Mouse (Mus musculus): ENCODE results near the gene Kcnj8. TPM values are rescaled to one million over a fixed set of nuclear protein-coding genes. Genes with fewer than 3 reads are reported as not detected.
"Not testable (repeated sequence)": the region's sequence is repeated elsewhere in the genome, so short reads cannot be mapped to it uniquely, and the experiment has no call there.

Gene Kcnj8
- polyA plus RNA-seq, 1 experiment from 2014 or later = 13.6 TPM

DNA sequence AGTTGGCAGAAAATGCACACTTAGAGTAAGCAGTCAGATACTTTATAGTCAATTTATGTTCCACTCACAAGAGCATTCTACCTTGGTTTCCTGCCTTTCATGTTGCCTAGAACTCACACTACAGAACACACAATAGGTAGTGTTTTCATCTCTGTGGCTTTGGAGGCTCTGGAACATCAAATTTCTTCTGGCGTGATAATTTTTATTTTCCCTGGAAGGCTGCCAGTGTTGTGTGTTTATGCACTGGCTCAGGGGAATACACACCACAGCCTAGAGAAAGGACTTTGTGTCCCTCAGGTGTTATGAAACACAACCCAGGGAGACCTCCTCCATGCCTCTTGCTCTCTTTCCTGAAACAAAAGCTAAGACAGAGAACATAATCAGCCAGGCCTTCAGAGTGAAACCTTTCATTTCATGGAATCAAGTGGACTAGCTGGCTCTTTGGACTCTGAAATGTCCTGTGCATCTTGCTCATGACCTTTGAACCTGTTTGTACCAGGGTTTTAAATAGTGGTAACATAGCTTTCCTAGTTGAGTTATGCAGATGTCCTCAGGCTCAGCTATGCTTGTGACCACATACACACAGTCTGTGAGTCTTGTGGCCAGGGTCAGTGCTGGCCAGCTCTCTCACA, 43.4 kb downstream of the Kcnj8 start:
- Histone ChIP-seq H3K4me1 (ENCODE audit: control insufficient read depth, insufficient read depth, low read length) (no peaks in the 10 kb centered on the region), H3K36me3 (ENCODE audit: control insufficient read depth, insufficient read depth, low read length) (no peaks in the 10 kb centered on the region), H3K4me3 (replicated peaks; ENCODE audit: low read depth, low read length) (no peak overlapping the region), H3K4me2 (ENCODE audit: low read length) (no peak overlapping the region), H3K27me3 (ENCODE audit: control insufficient read depth, insufficient read depth, low read length) (no peaks in the 10 kb centered on the region), H3K27ac (replicated peaks; ENCODE audit: low read depth, low read length) (no peak overlapping the region), H3K9ac (replicated peaks; ENCODE audit: low read length) (no peak overlapping the region), H3K9me3 (ENCODE audit: control insufficient read depth, low read length) (no peaks in the 10 kb centered on the region)
- no peak for DNase-seq
- 81% methylated on average over 1 of the region's 1 CpGs for WGBS
- no peak for ATAC-seq (ENCODE audit: low FRiP score, low TSS enrichment)

DNA sequence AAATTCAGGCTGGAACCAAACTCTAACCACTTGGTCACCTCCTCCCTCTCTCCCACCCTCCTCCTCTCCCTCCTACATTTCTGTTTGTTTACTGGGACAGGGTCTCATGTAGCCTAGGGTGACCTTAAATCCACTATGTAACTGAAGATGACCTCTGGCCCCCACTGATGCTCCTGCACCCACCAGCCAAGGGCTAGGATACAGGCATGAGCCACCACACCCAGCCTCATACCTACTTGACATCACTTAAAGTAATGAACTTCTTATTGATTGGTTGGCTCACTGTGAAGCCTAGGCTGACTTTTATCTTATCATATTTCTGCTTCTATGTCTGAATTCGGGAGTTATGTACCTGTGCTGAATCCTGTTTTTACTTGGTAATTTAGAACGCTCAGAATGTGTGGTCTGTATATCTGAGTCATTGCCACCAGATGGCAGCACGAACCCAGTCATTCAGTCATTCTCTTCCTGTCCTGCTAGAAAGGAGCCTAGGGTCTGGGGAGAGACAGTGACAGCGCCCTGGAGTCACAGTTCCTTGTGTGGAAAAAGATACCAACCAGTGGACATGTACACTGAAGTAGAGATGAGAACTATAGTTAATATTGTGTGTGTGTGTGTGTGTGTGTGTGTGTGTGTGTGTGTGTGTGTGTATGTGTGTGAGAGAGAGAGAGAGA, 46.6 kb downstream of the Kcnj8 start:
- no peaks in the 10 kb centered on the region for H3K9me3 ChIP-seq (ENCODE audit: control insufficient read depth, low read length)
- no peak overlapping the region for H3K4me3 ChIP-seq (replicated peaks; ENCODE audit: low read depth, low read length)
- peak; percentile 90 for DNase-seq
- H3K27ac ChIP-seq (replicated peaks; ENCODE audit: low read depth, low read length) = no peak overlapping the region
- no peaks in the 10 kb centered on the region for H3K4me1 ChIP-seq (ENCODE audit: control insufficient read depth, insufficient read depth, low read length)
- no peaks in the 10 kb centered on the region for H3K36me3 ChIP-seq (ENCODE audit: control insufficient read depth, insufficient read depth, low read length)
- no peak overlapping the region for H3K9ac ChIP-seq (replicated peaks; ENCODE audit: low read length)
- peak; percentile 73 for ATAC-seq (ENCODE audit: low FRiP score, low TSS enrichment)
- H3K27me3 ChIP-seq (ENCODE audit: control insufficient read depth, insufficient read depth, low read length) = no peaks in the 10 kb centered on the region
- WGBS = 8% methylated on average over 4 of the region's 4 CpGs
- H3K4me2 ChIP-seq (ENCODE audit: low read length) = no peak overlapping the region

DNA sequence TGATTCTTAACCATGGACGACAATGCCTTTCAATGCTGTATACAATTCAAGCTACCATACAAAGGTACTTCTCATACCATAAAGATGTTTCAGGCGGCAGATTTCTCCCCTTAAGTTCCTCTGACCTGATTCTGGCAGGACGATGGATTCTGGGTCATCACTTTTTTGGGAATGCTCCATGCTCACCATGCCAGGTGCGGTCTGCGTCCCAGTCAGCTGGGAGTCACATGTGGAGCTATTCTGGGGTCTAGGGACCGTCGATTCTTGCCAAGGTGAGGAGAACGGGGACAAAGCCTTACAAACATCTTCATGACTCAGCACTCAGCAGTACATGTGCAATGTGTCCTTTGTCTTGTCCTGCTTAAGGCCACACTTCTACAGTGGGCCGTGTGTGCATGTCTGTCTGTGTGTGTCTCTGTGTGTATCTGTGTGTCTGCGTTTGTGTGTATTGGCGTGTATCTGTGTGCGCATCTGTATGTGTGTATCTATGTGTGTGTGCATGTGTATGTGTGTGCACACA, 49.8 kb downstream of the Kcnj8 start:
- Histone ChIP-seq H3K27ac (replicated peaks; ENCODE audit: low read depth, low read length) (no peak overlapping the region), H3K4me3 (replicated peaks; ENCODE audit: low read depth, low read length) (no peak overlapping the region), H3K4me1 (ENCODE audit: control insufficient read depth, insufficient read depth, low read length) (no peaks in the 10 kb centered on the region), H3K36me3 (ENCODE audit: control insufficient read depth, insufficient read depth, low read length) (no peaks in the 10 kb centered on the region), H3K9me3 (ENCODE audit: control insufficient read depth, low read length) (no peaks in the 10 kb centered on the region), H3K27me3 (ENCODE audit: control insufficient read depth, insufficient read depth, low read length) (no peaks in the 10 kb centered on the region), H3K9ac (replicated peaks; ENCODE audit: low read length) (no peak overlapping the region), H3K4me2 (ENCODE audit: low read length) (no peak overlapping the region)
- DNase-seq (no peak), ATAC-seq (ENCODE audit: low FRiP score, low TSS enrichment) (no peak)
- WGBS = 84% methylated on average over 12 of the region's 12 CpGs

DNA sequence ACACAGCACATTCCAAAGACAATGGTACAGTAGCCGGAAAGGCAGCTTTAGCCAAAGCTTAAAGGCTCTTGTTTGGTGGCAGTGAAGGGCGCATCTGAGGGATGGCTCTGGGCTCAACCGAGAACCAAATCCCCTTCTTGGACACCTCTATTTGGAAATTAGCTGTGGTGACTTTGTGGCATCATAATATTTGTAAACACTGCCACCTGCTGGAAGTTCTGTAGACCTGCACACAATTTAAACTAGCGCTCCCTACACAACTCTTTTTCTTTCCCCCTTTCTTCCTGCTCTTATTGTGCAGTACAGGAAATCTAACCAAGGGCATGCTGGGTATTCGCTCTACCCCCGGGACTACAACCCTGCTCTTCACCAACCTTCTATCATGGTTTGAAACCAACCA, 52.3 kb downstream of the Kcnj8 start:
- peak; percentile 87 for DNase-seq
- H3K4me1 ChIP-seq (ENCODE audit: control insufficient read depth, insufficient read depth, low read length) = no peaks in the 10 kb centered on the region
- H3K9me3 ChIP-seq (ENCODE audit: control insufficient read depth, low read length) = no peaks in the 10 kb centered on the region
- no peaks in the 10 kb centered on the region for H3K27me3 ChIP-seq (ENCODE audit: control insufficient read depth, insufficient read depth, low read length)
- H3K9ac ChIP-seq (replicated peaks; ENCODE audit: low read length) = no peak overlapping the region
- H3K36me3 ChIP-seq (ENCODE audit: control insufficient read depth, insufficient read depth, low read length) = no peaks in the 10 kb centered on the region
- no peak overlapping the region for H3K4me2 ChIP-seq (ENCODE audit: low read length)
- ATAC-seq (ENCODE audit: low FRiP score, low TSS enrichment) = peak; percentile 56
- 15% methylated on average over 6 of the region's 6 CpGs for WGBS
- H3K27ac ChIP-seq (replicated peaks; ENCODE audit: low read depth, low read length) = no peak overlapping the region
- no peak overlapping the region for H3K4me3 ChIP-seq (replicated peaks; ENCODE audit: low read depth, low read length)

DNA sequence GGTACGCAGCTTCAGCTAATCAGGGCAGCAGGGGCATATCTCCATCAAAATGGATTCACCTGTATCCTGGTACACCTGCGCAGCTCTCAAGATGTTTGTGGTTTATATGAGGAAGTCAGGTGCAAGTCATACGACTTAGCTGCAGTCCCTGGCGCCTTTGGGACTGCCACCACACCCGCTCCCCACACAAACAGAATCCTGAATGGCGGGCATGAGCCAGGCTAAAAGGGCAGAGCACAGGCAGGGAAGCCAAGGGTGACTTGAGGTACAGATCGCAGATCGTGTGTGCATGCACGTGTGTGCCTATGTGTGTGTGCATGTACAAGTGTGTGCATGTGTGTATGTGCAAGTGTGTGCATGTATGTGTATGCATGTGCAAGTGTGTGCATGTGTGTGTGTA, 56.0 kb downstream of the Kcnj8 start:
- H3K9me3 ChIP-seq (ENCODE audit: control insufficient read depth, low read length); DNase-seq; H3K9ac ChIP-seq (replicated peaks; ENCODE audit: low read length); H3K4me2 ChIP-seq (ENCODE audit: low read length); H3K4me3 ChIP-seq (replicated peaks; ENCODE audit: low read depth, low read length); H3K36me3 ChIP-seq (ENCODE audit: control insufficient read depth, insufficient read depth, low read length); H3K4me1 ChIP-seq (ENCODE audit: control insufficient read depth, insufficient read depth, low read length); ATAC-seq (ENCODE audit: low FRiP score, low TSS enrichment); H3K27ac ChIP-seq (replicated peaks; ENCODE audit: low read depth, low read length); H3K27me3 ChIP-seq (ENCODE audit: control insufficient read depth, insufficient read depth, low read length): not testable (repeated sequence)
- WGBS = 73% methylated on average over 8 of the region's 9 CpGs

DNA sequence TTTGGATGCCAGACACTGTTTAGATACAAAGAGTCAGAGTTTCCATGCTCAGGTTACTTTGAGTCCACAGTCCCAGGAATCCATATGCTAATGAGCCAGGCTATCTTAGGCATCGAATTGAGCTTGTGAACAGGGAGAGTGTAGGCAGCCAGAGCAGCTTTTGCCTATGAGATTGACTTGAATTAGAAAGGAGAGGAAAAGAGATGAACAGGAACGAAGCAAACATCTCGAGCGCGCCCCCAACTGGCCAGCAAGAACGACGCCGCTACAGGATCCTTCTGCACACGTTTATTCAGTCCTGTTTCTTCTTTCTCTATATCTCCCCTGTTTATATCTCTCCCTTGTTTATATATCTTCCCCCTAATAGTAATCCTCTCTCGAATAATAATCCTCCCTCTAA, 56.5 kb downstream of the Kcnj8 start:
- peak; percentile 64 for DNase-seq
- Histone ChIP-seq H3K4me2 (ENCODE audit: low read length) (no peak overlapping the region), H3K9me3 (ENCODE audit: control insufficient read depth, low read length) (no peaks in the 10 kb centered on the region), H3K4me3 (replicated peaks; ENCODE audit: low read depth, low read length) (no peak overlapping the region), H3K27me3 (ENCODE audit: control insufficient read depth, insufficient read depth, low read length) (0 out of 2 replicates have a peak, but pooled peaks cover 3% of the 10 kb centered on the region), H3K9ac (replicated peaks; ENCODE audit: low read length) (no peak overlapping the region), H3K27ac (replicated peaks; ENCODE audit: low read depth, low read length) (no peak overlapping the region), H3K4me1 (ENCODE audit: control insufficient read depth, insufficient read depth, low read length) (no peaks in the 10 kb centered on the region), H3K36me3 (ENCODE audit: control insufficient read depth, insufficient read depth, low read length) (no peaks in the 10 kb centered on the region)
- ATAC-seq (ENCODE audit: low FRiP score, low TSS enrichment) = no peak
- WGBS = 2% methylated on average over 10 of the region's 10 CpGs

Other genes with a start within 250 kb of the Kcnj8 start
- 0.32 and 0.57 TPM in 2 replicates for gene Slco1a5, start 248.6 kb downstream of the Kcnj8 start, polyA plus RNA-seq (2014; fragmentation: Nextera tagmentation; extraction: Ambion mirVana)
- 22.3 and 25.0 TPM in 2 replicates for gene Pyroxd1, start 226.0 kb downstream of the Kcnj8 start, polyA plus RNA-seq (2014; fragmentation: Nextera tagmentation; extraction: Ambion mirVana)
- gene Recql, start 184.5 kb downstream of the Kcnj8 start, polyA plus RNA-seq (2014; fragmentation: Nextera tagmentation; extraction: Ambion mirVana) = 28.6 and 35.7 TPM in 2 replicates
- 92.3 and 108 TPM in 2 replicates for gene Golt1b, start 184.4 kb downstream of the Kcnj8 start, polyA plus RNA-seq (2014; fragmentation: Nextera tagmentation; extraction: Ambion mirVana)
- gene Spx, start 158.2 kb downstream of the Kcnj8 start, polyA plus RNA-seq (2014; fragmentation: Nextera tagmentation; extraction: Ambion mirVana) = 9.8 and 10.0 TPM in 2 replicates
- not detected in 2 replicates for gene Gys2, start 98.5 kb downstream of the Kcnj8 start, polyA plus RNA-seq (2014; fragmentation: Nextera tagmentation; extraction: Ambion mirVana)
- gene Ldhb, start 63.7 kb downstream of the Kcnj8 start, polyA plus RNA-seq (2014; fragmentation: Nextera tagmentation; extraction: Ambion mirVana) = 486 and 524 TPM in 2 replicates
- 3.8 and 4.4 TPM in 2 replicates for gene Abcc9, start 130.7 kb upstream of the Kcnj8 start, polyA plus RNA-seq (2014; fragmentation: Nextera tagmentation; extraction: Ambion mirVana)
- gene Cmas, start 185.1 kb upstream of the Kcnj8 start, polyA plus RNA-seq (2014; fragmentation: Nextera tagmentation; extraction: Ambion mirVana) = 228 and 230 TPM in 2 replicates
- gene Sult6b2, start 232.9 kb upstream of the Kcnj8 start, polyA plus RNA-seq (2014; fragmentation: Nextera tagmentation; extraction: Ambion mirVana) = 0.32 TPM in 1 of 2 replicates, not detected in the other